Mouse (Mus musculus) gastrocnemius, postnatal 14 days (tissue): Measurements from ENCODE around the gene Rnf212. TPM values are rescaled to one million over a fixed set of nuclear protein-coding genes. Genes with fewer than 3 reads are reported as not detected.

ENCODE experiments used
- DNase-seq: peaks from one replicate; pipeline ENCODE4 v3.0.0; 2021; ENCODE audit warnings: mixed read lengths
- intact Hi-C: fragments of 180-260 bp; cut with DNase I; formaldehyde crosslinking; loops from one replicate; pipeline ENCODE4 v1.15.1; 2025; ENCODE audit warnings: low total_unique reads
- total RNA-seq, 2 experiments: library from RNA; stranded (reverse); gene quantifications; 2 replicates each; pipeline ENCODE4 v1.2.3; 2021

Rnf212 gene
- total RNA-seq, 2 experiments from 2014 or later = not detected

- peak; percentile 35 for DNase-seq
- intact Hi-C loops = no loop called here
These were observed 60.6 kb downstream of the Rnf212 start for GRCm38 (mm10) chr5:108714149-108714548.

GRCm38 (mm10) chr5:108713691-108714090, 61.1 kb downstream of the Rnf212 start:
- no peak for DNase-seq
- intact Hi-C loops = no loop called here

- no peak for DNase-seq
- intact Hi-C loops = no loop called here
These were observed 61.7 kb downstream of the Rnf212 start for GRCm38 (mm10) chr5:108713096-108713495.

- no peak for DNase-seq
- intact Hi-C loops = no loop called here
These were observed 62.8 kb downstream of the Rnf212 start for GRCm38 (mm10) chr5:108711968-108712367.

- intact Hi-C loops = no loop called here
- no peak for DNase-seq
These were observed 65.6 kb downstream of the Rnf212 start for GRCm38 (mm10) chr5:108708981-108709731.

- intact Hi-C loops = no loop called here
- no peak for DNase-seq
These were observed 66.4 kb downstream of the Rnf212 start for GRCm38 (mm10) chr5:108708419-108708818.

GRCm38 (mm10) chr5:108707758-108708157, 67.0 kb downstream of the Rnf212 start:
- no peak for DNase-seq

GRCm38 (mm10) chr5:108703754-108704626, 70.8 kb downstream of the Rnf212 start:
- DNase-seq = no peak
- intact Hi-C loops = no loop called here

More at GRCm38 (mm10) chr5:108707758-108708157, 67.0 kb downstream of the Rnf212 start:
- intact Hi-C loops = no loop called here

- DNase-seq = no peak
- intact Hi-C loops = no loop called here
These were observed 73.3 kb downstream of the Rnf212 start for GRCm38 (mm10) chr5:108701341-108702021.

GRCm38 (mm10) chr5:108700346-108700745, 74.4 kb downstream of the Rnf212 start:
- no peak for DNase-seq

GRCm38 (mm10) chr5:108697341-108697753, 77.4 kb downstream of the Rnf212 start:
- intact Hi-C loops = no loop called here

More at GRCm38 (mm10) chr5:108700346-108700745, 74.4 kb downstream of the Rnf212 start:
- intact Hi-C loops = no loop called here

GRCm38 (mm10) chr5:108696542-108696941, 78.2 kb downstream of the Rnf212 start:
- DNase-seq = no peak
- intact Hi-C loops = no loop called here

More at GRCm38 (mm10) chr5:108697341-108697753, 77.4 kb downstream of the Rnf212 start:
- DNase-seq = no peak

GRCm38 (mm10) chr5:108695861-108696260, 78.9 kb downstream of the Rnf212 start:
- intact Hi-C loops = no loop called here
- DNase-seq = peak; percentile 35

GRCm38 (mm10) chr5:108694352-108695261, 80.2 kb downstream of the Rnf212 start:
- DNase-seq = peak; percentile 45
- intact Hi-C loops = loop anchor here (5.0 kb wide), 1 partner anchor 33 kb away; no protein-coding TSS in a partner anchor

GRCm38 (mm10) chr5:108693872-108694288, 80.9 kb downstream of the Rnf212 start:
- intact Hi-C loops = loop anchor here (5.0 kb wide), 1 partner anchor 33 kb away; no protein-coding TSS in a partner anchor
- peak; percentile 91 for DNase-seq

GRCm38 (mm10) chr5:108692271-108692670, 82.5 kb downstream of the Rnf212 start, which contains the start of gene Fgfrl1:
TSS of gene Fgfrl1 (plus strand) at chr5:108692382.
- intact Hi-C loops = loop anchor here (5.0 kb wide), 1 partner anchor 35 kb away; no protein-coding TSS in a partner anchor

GRCm38 (mm10) chr5:108691152-108691551, 83.6 kb downstream of the Rnf212 start:
- no peak for DNase-seq
- intact Hi-C loops = loop anchor here (5.0 kb wide), 1 partner anchor 36 kb away; no protein-coding TSS in a partner anchor

More at GRCm38 (mm10) chr5:108692271-108692670, 82.5 kb downstream of the Rnf212 start, which contains the start of gene Fgfrl1:
- peak; percentile 59 for DNase-seq

- no peak for DNase-seq
- intact Hi-C loops = no loop called here
These were observed 85.7 kb downstream of the Rnf212 start for GRCm38 (mm10) chr5:108689091-108689490.
